Mouse (Mus musculus) bone marrow macrophage, adult 2 months (primary cell): ENCODE results near the gene Zfp42. TPM values are rescaled to one million over a fixed set of nuclear protein-coding genes. Genes with fewer than 3 reads are reported as not detected.

Experiments
- H3K27ac ChIP-seq: 2 replicates; pipeline ENCODE4 v1.5.1; 2012; ENCODE audit warnings: low read depth, low read length; ENCODE audit not compliant: insufficient read depth
- H3K4me1 ChIP-seq: 2 replicates; pipeline ENCODE4 v1.6.1; 2012; ENCODE audit warnings: low read length; ENCODE audit not compliant: control insufficient read depth, insufficient read depth
- H3K4me3 ChIP-seq: 2 replicates; pipeline ENCODE4 v1.5.1; 2012; ENCODE audit warnings: mild to moderate bottlenecking, low read length, moderate library complexity; ENCODE audit not compliant: insufficient read depth
- CTCF ChIP-seq: IDR thresholded peaks from 2 replicates; pipeline ENCODE4 v1.5.1; 2012; ENCODE audit warnings: low read depth, mild to moderate bottlenecking, low read length, moderate library complexity
- POLR2A ChIP-seq: IDR thresholded peaks from 2 replicates; pipeline ENCODE4 v1.6.1; 2012; ENCODE audit warnings: mild to moderate bottlenecking, low read depth, low read length, borderline replicate concordance
- polyA plus RNA-seq: library from polyadenylated mRNA; stranded (reverse); fragments of >200 nt; gene quantifications from 2 replicates; pipeline ENCODE4 v1.2.4, GENCODE M21; 2012; ENCODE audit not compliant: missing spikeins, insufficient read depth, insufficient read length

Zfp42 gene
- polyA plus RNA-seq, 1 experiment: not detected

GRCm38 (mm10) chr8:43305676-43306075 is 1.1 kb downstream of the Zfp42 start:
- no peaks in the 10 kb centered on the region for H3K4me1 ChIP-seq
- no peak overlapping the region for H3K4me3 ChIP-seq
- H3K27ac ChIP-seq: no peak overlapping the region
- no peak for TF ChIP-seq POLR2A
- no peak for TF ChIP-seq CTCF

- H3K4me1 ChIP-seq: no peaks in the 10 kb centered on the region
- no peak overlapping the region for H3K4me3 ChIP-seq
- H3K27ac ChIP-seq: no peak overlapping the region
- TF ChIP-seq CTCF (no peak), POLR2A (no peak)
Observed at GRCm38 (mm10) chr8:43299796-43300195, 7.0 kb downstream of the Zfp42 start.

- H3K27ac ChIP-seq: no peak overlapping the region
- TF ChIP-seq CTCF: no peak
- no peak for TF ChIP-seq POLR2A
Observed at GRCm38 (mm10) chr8:43295826-43296225, 11.0 kb downstream of the Zfp42 start.

GRCm38 (mm10) chr8:43294191-43294590 is 12.6 kb downstream of the Zfp42 start:
- TF ChIP-seq POLR2A (no peak), CTCF (no peak)
- H3K4me3 ChIP-seq: no peak overlapping the region
- no peaks in the 10 kb centered on the region for H3K4me1 ChIP-seq
- no peak overlapping the region for H3K27ac ChIP-seq

More at GRCm38 (mm10) chr8:43295826-43296225, 11.0 kb downstream of the Zfp42 start:
- no peak overlapping the region for H3K4me3 ChIP-seq
- H3K4me1 ChIP-seq: no peaks in the 10 kb centered on the region

- Histone ChIP-seq H3K27ac (no peak overlapping the region), H3K4me3 (no peak overlapping the region), H3K4me1 (no peaks in the 10 kb centered on the region)
- no peak for TF ChIP-seq CTCF
- no peak for TF ChIP-seq POLR2A
Observed at GRCm38 (mm10) chr8:43290424-43291111, 16.2 kb downstream of the Zfp42 start.

- TF ChIP-seq CTCF (no peak), POLR2A (no peak)
- Histone ChIP-seq H3K27ac (no peak overlapping the region), H3K4me3 (no peak overlapping the region), H3K4me1 (no peaks in the 10 kb centered on the region)
Observed at GRCm38 (mm10) chr8:43289781-43290180, 17.0 kb downstream of the Zfp42 start.

- no peak for TF ChIP-seq CTCF
- no peak for TF ChIP-seq POLR2A
- Histone ChIP-seq H3K4me3 (no peak overlapping the region), H3K27ac (no peak overlapping the region), H3K4me1 (no peaks in the 10 kb centered on the region)
Observed at GRCm38 (mm10) chr8:43288840-43289239, 17.9 kb downstream of the Zfp42 start.

GRCm38 (mm10) chr8:43287456-43287855 is 19.3 kb downstream of the Zfp42 start:
- no peak overlapping the region for H3K4me3 ChIP-seq
- no peaks in the 10 kb centered on the region for H3K4me1 ChIP-seq
- H3K27ac ChIP-seq: no peak overlapping the region
- TF ChIP-seq POLR2A: no peak
- no peak for TF ChIP-seq CTCF

GRCm38 (mm10) chr8:43283231-43283630 is 23.5 kb downstream of the Zfp42 start:
- no peak overlapping the region for H3K27ac ChIP-seq
- H3K4me3 ChIP-seq: no peak overlapping the region
- TF ChIP-seq POLR2A (no peak), CTCF (no peak)
- no peaks in the 10 kb centered on the region for H3K4me1 ChIP-seq

- H3K27ac ChIP-seq: no peak overlapping the region
- TF ChIP-seq CTCF (no peak), POLR2A (no peak)
- H3K4me3 ChIP-seq: no peak overlapping the region
- H3K4me1 ChIP-seq: no peaks in the 10 kb centered on the region
Observed at GRCm38 (mm10) chr8:43278397-43278796, 28.4 kb downstream of the Zfp42 start.
